Mouse (Mus musculus): ENCODE measurements around the gene Gm20547. TPM values are rescaled to one million over a fixed set of nuclear protein-coding genes. Genes with fewer than 3 reads are reported as not detected.
"Not testable (repeated sequence)": the region's sequence is repeated elsewhere in the genome, so short reads cannot be mapped to it uniquely, and the experiment has no call there.

Gm20547 gene
- total RNA-seq, 1 experiment from 2014 or later = not detected

DNA sequence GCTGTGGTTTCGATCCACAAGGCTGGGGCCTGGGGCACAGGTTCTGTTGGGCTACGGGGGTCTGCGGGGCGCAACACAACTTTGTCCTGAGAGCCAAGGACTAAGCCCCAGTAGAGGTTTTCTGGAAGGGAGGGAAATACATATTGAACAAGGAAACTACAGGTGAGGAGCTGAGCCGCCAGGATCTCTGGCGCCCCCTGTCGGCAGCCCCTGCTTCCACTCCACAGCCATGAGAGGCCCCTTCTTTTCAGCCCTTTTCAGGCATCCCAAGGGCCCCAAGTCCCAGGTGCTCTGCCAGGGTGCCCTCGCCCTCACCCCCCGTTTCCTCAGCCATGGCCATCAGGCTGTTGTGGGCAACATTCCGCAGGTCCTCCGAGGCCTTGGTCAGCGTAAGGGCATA is 68.1 kb downstream of the Gm20547 start:
- not testable (repeated sequence) for ATAC-seq (ENCODE audit: extremely low read depth, insufficient number of reproducible peaks, low FRiP score, poor library complexity, severe bottlenecking)

- no peak for ATAC-seq (ENCODE audit: extremely low read depth, insufficient number of reproducible peaks, low FRiP score, poor library complexity, severe bottlenecking)
Measured at GRCm38 (mm10) chr17:34811275-34811674, 70.6 kb downstream of the Gm20547 start.

DNA sequence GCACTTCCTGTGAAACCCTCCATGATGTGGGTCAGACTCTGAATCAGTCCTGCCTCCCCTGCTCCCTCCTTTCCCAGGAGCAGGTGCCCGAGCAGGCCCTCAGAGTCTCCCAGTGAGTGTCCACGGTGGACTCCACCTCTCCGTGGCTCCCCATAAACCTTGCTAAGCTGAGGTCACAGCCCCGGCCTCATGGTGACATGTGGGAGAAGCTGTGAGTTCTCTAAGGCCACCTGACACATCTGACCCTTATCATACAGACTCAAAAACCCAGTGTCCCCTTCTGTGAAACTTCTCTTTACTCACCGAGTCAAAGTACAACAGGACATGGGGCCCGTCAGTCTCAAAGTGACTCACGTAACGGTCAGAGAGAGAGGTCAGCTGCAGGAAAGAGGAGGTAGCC is 71.0 kb downstream of the Gm20547 start:
- ATAC-seq (ENCODE audit: extremely low read depth, insufficient number of reproducible peaks, low FRiP score, poor library complexity, severe bottlenecking) = not testable (repeated sequence)

- ATAC-seq (ENCODE audit: extremely low read depth, insufficient number of reproducible peaks, low FRiP score, poor library complexity, severe bottlenecking) = not testable (repeated sequence)
Measured at GRCm38 (mm10) chr17:34810411-34810810, 71.4 kb downstream of the Gm20547 start.

DNA sequence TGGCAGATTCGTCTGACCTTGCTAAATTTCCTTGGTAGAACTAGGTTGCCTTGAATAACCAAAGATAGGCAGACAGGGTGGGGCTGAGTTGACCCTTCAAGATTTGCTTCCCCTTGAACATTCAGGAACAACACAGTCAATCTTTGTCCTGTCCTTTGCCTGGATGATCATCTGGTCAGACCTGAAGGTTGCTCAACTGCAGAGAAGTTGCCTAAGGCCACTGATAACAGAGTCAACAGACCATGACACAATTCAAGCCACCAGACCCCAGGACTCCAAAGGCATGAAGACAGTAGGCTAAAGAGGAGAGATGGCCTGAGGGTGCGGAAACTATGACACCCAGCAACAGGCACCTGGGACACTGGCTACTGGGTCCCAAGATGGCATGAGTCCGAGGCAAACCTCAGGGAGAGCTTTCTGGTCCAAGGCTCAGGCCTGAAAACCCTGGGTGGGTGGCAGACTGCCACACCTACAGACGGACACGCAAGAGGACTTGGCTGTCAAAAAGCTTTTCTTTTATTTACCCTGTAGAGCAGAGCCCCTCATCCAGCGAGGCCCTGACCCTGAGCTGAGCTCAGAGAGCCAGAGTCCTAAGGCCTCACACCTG is 73.1 kb downstream of the Gm20547 start:
- no peak for ATAC-seq (ENCODE audit: extremely low read depth, insufficient number of reproducible peaks, low FRiP score, poor library complexity, severe bottlenecking)

DNA sequence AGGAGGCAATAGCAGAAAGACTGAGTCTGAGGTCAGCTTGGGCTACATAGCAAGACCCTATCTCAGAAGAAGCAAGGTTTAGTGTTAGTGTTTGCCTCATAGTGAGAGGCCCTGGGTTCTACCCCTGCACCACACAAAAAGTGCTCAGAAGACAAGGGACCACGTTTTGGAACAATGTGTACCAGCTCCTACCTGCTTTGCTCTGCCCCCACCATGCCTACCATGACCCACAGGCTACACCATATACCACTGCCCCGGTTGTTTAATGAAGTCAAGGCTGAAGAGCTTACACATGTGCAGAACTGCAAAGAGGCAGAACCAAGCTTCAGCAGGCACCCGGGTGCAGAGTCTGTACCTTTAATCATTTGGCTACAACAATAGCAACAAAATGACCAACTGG is 74.7 kb downstream of the Gm20547 start:
- ATAC-seq (ENCODE audit: extremely low read depth, insufficient number of reproducible peaks, low FRiP score, poor library complexity, severe bottlenecking) = no peak

Other genes starting within 250 kb of the Gm20547 start
- 15.2 and 17.2 TPM in 2 replicates for gene Fkbpl, start 237.3 kb downstream of the Gm20547 start, total RNA-seq (2017)
- gene Atf6b, start 234.9 kb downstream of the Gm20547 start, total RNA-seq (2017) = 26.9 and 27.4 TPM in 2 replicates
- gene Tnxb, start 211.5 kb downstream of the Gm20547 start, total RNA-seq (2017) = not detected in 2 replicates
- gene C4b, start 138.2 kb downstream of the Gm20547 start, total RNA-seq (2017) = 0.12 and 0.23 TPM in 2 replicates
- gene Cyp21a1, start 77.5 kb downstream of the Gm20547 start, total RNA-seq (2017) = not detected in 2 replicates
- gene Stk19, start 45.1 kb downstream of the Gm20547 start, total RNA-seq (2017) = 23.5 and 39.9 TPM in 2 replicates
- gene Dxo, start 45.0 kb downstream of the Gm20547 start, total RNA-seq (2017) = 36.1 and 45.8 TPM in 2 replicates
- 79.7 and 92.2 TPM in 2 replicates for gene Skiv2l, start 31.8 kb downstream of the Gm20547 start, total RNA-seq (2017)
- 22.6 and 36.0 TPM in 2 replicates for gene Nelfe, start 31.7 kb downstream of the Gm20547 start, total RNA-seq (2017)
- 0.58 and 0.98 TPM in 2 replicates for gene Cfb, start 19.5 kb downstream of the Gm20547 start, total RNA-seq (2017)
- 2.8 and 3.8 TPM in 2 replicates for gene Zbtb12, start 2.6 kb downstream of the Gm20547 start, total RNA-seq (2017)
- gene C2, start 16.2 kb upstream of the Gm20547 start, total RNA-seq (2017) = not detected in 2 replicates
- gene Ehmt2, start 16.4 kb upstream of the Gm20547 start, total RNA-seq (2017) = 87.4 and 99.7 TPM in 2 replicates
- gene Slc44a4, start 32.4 kb upstream of the Gm20547 start, total RNA-seq (2017) = 0.98 and 1.4 TPM in 2 replicates
- 66.7 and 66.9 TPM in 2 replicates for gene Neu1, start 49.2 kb upstream of the Gm20547 start, total RNA-seq (2017)
- gene Hspa1b, start 77.2 kb upstream of the Gm20547 start, total RNA-seq (2017) = 5.9 and 8.0 TPM in 2 replicates
- gene Gm20481, start 87.9 kb upstream of the Gm20547 start, total RNA-seq (2017) = not detected in 2 replicates
- gene Hspa1a, start 90.1 kb upstream of the Gm20547 start, total RNA-seq (2017) = 5.6 and 6.4 TPM in 2 replicates
- not detected in 2 replicates for gene Hspa1l, start 90.7 kb upstream of the Gm20547 start, total RNA-seq (2017)
- gene Lsm2, start 99.8 kb upstream of the Gm20547 start, total RNA-seq (2017) = 10.1 and 11.4 TPM in 2 replicates
- 243 and 266 TPM in 2 replicates for gene Vars, start 118.9 kb upstream of the Gm20547 start, total RNA-seq (2017)
- 0.61 and 1.2 TPM in 2 replicates for gene Vwa7, start 134.5 kb upstream of the Gm20547 start, total RNA-seq (2017)
- 2.0 and 2.6 TPM in 2 replicates for gene Sapcd1, start 146.0 kb upstream of the Gm20547 start, total RNA-seq (2017)
- gene Msh5, start 164.7 kb upstream of the Gm20547 start, total RNA-seq (2017) = 4.7 and 7.0 TPM in 2 replicates
- gene Clic1, start 167.9 kb upstream of the Gm20547 start, total RNA-seq (2017) = 394 and 439 TPM in 2 replicates
- gene Ddah2, start 177.0 kb upstream of the Gm20547 start, total RNA-seq (2017) = 4.5 and 8.1 TPM in 2 replicates
- gene Ly6g6c, start 183.3 kb upstream of the Gm20547 start, total RNA-seq (2017) = 0.49 TPM in 1 of 2 replicates, not detected in the other
- 1.5 and 2.1 TPM in 2 replicates for gene Mpig6b, start 184.1 kb upstream of the Gm20547 start, total RNA-seq (2017)
- gene Ly6g6e, start 194.9 kb upstream of the Gm20547 start, total RNA-seq (2017) = not detected in 2 replicates
- gene Ly6g6d, start 196.0 kb upstream of the Gm20547 start, total RNA-seq (2017) = not detected in 2 replicates
- gene Ly6g6f, start 203.6 kb upstream of the Gm20547 start, total RNA-seq (2017) = 0.49 TPM in 1 of 2 replicates, not detected in the other
- gene Abhd16a, start 207.2 kb upstream of the Gm20547 start, total RNA-seq (2017) = 33.2 and 43.8 TPM in 2 replicates
- not detected in 2 replicates for gene Ly6g5c, start 226.2 kb upstream of the Gm20547 start, total RNA-seq (2017)
- gene Ly6g5b, start 233.4 kb upstream of the Gm20547 start, total RNA-seq (2017) = 0.58 and 1.5 TPM in 2 replicates
- 73.7 and 74.5 TPM in 2 replicates for gene Gpank1, start 239.4 kb upstream of the Gm20547 start, total RNA-seq (2017)
- gene Csnk2b, start 240.0 kb upstream of the Gm20547 start, total RNA-seq (2017) = 214 and 240 TPM in 2 replicates
- 36.5 and 48.5 TPM in 2 replicates for gene D17H6S53E, start 244.3 kb upstream of the Gm20547 start, total RNA-seq (2017)

Measured in neutrophil, adult 5-6 weeks (primary cell).